Mouse (Mus musculus) spleen, embryonic (tissue): ENCODE data around the gene Iqgap1.

ENCODE experiments used
- CTCF ChIA-PET: fragments of 350-600 bp; sonication (Branson Sonifier 250); formaldehyde crosslinking; loops from one replicate; lab custom pipeline; 2022; lab: Charles Lee

Gene Iqgap1

GRCm38 (mm10) chr7:80682630-80683029, 143.1 kb downstream of the Iqgap1 start:
- CTCF ChIA-PET: interaction anchor here (0.7 kb wide), 1 partner anchor 225 kb away, joined by 12 read pairs; no protein-coding TSS in a partner anchor

GRCm38 (mm10) chr7:80680218-80680847, 145.4 kb downstream of the Iqgap1 start:
- CTCF ChIA-PET: interaction anchor here (0.7 kb wide), 1 partner anchor 10 kb away, joined by 3 read pairs; no protein-coding TSS in a partner anchor

- CTCF ChIA-PET: no interaction called here
Observed at GRCm38 (mm10) chr7:80672323-80672722, 153.5 kb downstream of the Iqgap1 start.

- CTCF ChIA-PET: no interaction called here
Observed at GRCm38 (mm10) chr7:80670889-80671288, 154.9 kb downstream of the Iqgap1 start.

GRCm38 (mm10) chr7:80667190-80667589, 158.6 kb downstream of the Iqgap1 start:
- CTCF ChIA-PET: interaction anchor here (0.5 kb wide), 1 partner anchor 11 kb away, joined by 5 read pairs; no protein-coding TSS in a partner anchor

- CTCF ChIA-PET: no interaction called here
Observed at GRCm38 (mm10) chr7:80666198-80666915, 159.4 kb downstream of the Iqgap1 start.
